Mouse (Mus musculus): ENCODE results near the gene Spr.

The Spr gene

GRCm38 (mm10) chr6:85131673-85132072 lies 5.9 kb downstream of the Spr start:
- DNase-seq, result peak; percentile 74

- DNase-seq, result peak; percentile 70
Observed at GRCm38 (mm10) chr6:85117545-85118511, 19.7 kb downstream of the Spr start.

- no peak for DNase-seq
Observed at GRCm38 (mm10) chr6:85105033-85105615, 32.4 kb downstream of the Spr start.

- no peak for DNase-seq
Observed at GRCm38 (mm10) chr6:85103321-85103720, 34.2 kb downstream of the Spr start.

GRCm38 (mm10) chr6:85096441-85096840 lies 41.1 kb downstream of the Spr start:
- no peak for DNase-seq

GRCm38 (mm10) chr6:85087425-85087824 lies 50.1 kb downstream of the Spr start:
- no peak for DNase-seq

- no peak for DNase-seq
Observed at GRCm38 (mm10) chr6:85086645-85087044, 50.9 kb downstream of the Spr start.
